Mouse (Mus musculus) olfactory bulb, adult 2 months (tissue): ENCODE results near the gene Dtl.

ENCODE experiments used
- CTCF ChIP-seq: fragments of 200-500 bp; IDR thresholded peaks from 2 replicates; pipeline ENCODE4 v1.5.1; 2012; ENCODE audit warnings: low read depth, mild to moderate bottlenecking, low read length, moderate library complexity; ENCODE audit not compliant: insufficient read depth
- POLR2A ChIP-seq: fragments of 200-500 bp; IDR thresholded peaks from 2 replicates; pipeline ENCODE4 v1.6.1; 2012; ENCODE audit warnings: mild to moderate bottlenecking, low read depth, low read length, moderate library complexity; ENCODE audit not compliant: insufficient read depth

GRCm38 (mm10) chr1:191517056-191517455 lies 58.3 kb downstream of the Dtl start:
- TF ChIP-seq POLR2A (no peak), CTCF (no peak)
